Mouse (Mus musculus): ENCODE data around the gene Svs4. TPM values are rescaled to one million over a fixed set of nuclear protein-coding genes. Genes with fewer than 3 reads are reported as not detected.

Gene Svs4
- polyA plus RNA-seq (2012; rRNA removed): not detected in 2 replicates

GRCm38 (mm10) chr2:164278359-164278758, at the start of gene Svs4:
Svs4 (minus strand) TSS chr2:164278459.

DNA sequence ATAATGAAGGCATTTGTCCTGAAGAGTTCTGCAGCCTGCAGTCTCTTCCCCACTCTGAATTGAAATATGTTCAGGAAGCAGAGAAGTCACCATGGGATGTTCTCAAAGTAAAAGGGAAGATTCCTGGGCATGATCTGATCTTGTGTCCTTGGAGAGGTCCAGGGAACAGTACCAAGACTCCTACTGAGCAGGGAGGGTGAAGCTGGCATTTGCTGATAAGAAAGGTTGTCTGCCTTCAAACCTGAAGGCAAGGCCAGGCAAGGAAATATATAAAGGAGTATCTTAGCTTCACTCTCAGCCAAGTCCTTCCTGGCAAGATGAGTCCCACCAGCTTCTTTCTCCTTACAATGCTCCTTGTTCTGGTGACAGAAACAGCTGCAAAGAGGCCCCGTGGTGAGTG, 38.2 kb upstream of the Svs4 start, which contains the start of gene Svs6:
TSS of gene Svs6 (plus strand) at position 301 of the 400 bp plus-strand sequence.

GRCm38 (mm10) chr2:164288968-164289367, 10.7 kb upstream of the Svs4 start, which contains the start of gene Svs3a:
Svs3a (plus strand) TSS chr2:164289268.

GRCm38 (mm10) chr2:164256540-164256939, 21.7 kb downstream of the Svs4 start, which contains the start of gene Svs3b:
Svs3b (minus strand) TSS chr2:164256640.

GRCm38 (mm10) chr2:164238366-164238765, 39.9 kb downstream of the Svs4 start, which contains the start of gene Svs2:
Svs2 (minus strand) TSS chr2:164238466.

Other genes starting within 250 kb of the Svs4 start
- 11.5 and 12.1 TPM in 2 replicates for gene Stk4, start 208.1 kb downstream of the Svs4 start, polyA plus RNA-seq (2012; rRNA removed)
- 10.0 and 12.8 TPM in 2 replicates for gene Tomm34, start 207.3 kb downstream of the Svs4 start, polyA plus RNA-seq (2012; rRNA removed)
- gene Kcns1, start 107.3 kb downstream of the Svs4 start, polyA plus RNA-seq (2012; rRNA removed): 0.01 TPM in 1 of 2 replicates, not detected in the other
- not detected in 2 replicates for gene Wfdc5, start 95.7 kb downstream of the Svs4 start, polyA plus RNA-seq (2012; rRNA removed)
- gene Wfdc12, start 87.9 kb downstream of the Svs4 start, polyA plus RNA-seq (2012; rRNA removed): not detected in 2 replicates
- not detected in 2 replicates for gene Wfdc15a, start 78.3 kb downstream of the Svs4 start, polyA plus RNA-seq (2012; rRNA removed)
- 0.12 TPM in 1 of 2 replicates, not detected in the other for gene Wfdc15b, start 56.8 kb downstream of the Svs4 start, polyA plus RNA-seq (2012; rRNA removed)
- not detected in 2 replicates for gene Svs2, start 40.0 kb downstream of the Svs4 start, polyA plus RNA-seq (2012; rRNA removed)
- gene Svs3b, start 21.8 kb downstream of the Svs4 start, polyA plus RNA-seq (2012; rRNA removed): not detected in 2 replicates
- not detected in 2 replicates for gene Svs3a, start 10.8 kb upstream of the Svs4 start, polyA plus RNA-seq (2012; rRNA removed)
- gene Svs6, start 38.3 kb upstream of the Svs4 start, polyA plus RNA-seq (2012; rRNA removed): not detected in 2 replicates
- gene Svs5, start 54.3 kb upstream of the Svs4 start, polyA plus RNA-seq (2012; rRNA removed): not detected in 2 replicates
- 8.6 and 9.0 TPM in 2 replicates for gene Slpi, start 110.6 kb upstream of the Svs4 start, polyA plus RNA-seq (2012; rRNA removed)
- 0.07 TPM in 1 of 2 replicates, not detected in the other for gene Rbpjl, start 124.7 kb upstream of the Svs4 start, polyA plus RNA-seq (2012; rRNA removed)
- gene Matn4, start 126.7 kb upstream of the Svs4 start, polyA plus RNA-seq (2012; rRNA removed): 0.06 and 0.24 TPM in 2 replicates
- 10.9 and 13.1 TPM in 2 replicates for gene Sdc4, start 165.4 kb upstream of the Svs4 start, polyA plus RNA-seq (2012; rRNA removed)
- gene Sys1, start 178.5 kb upstream of the Svs4 start, polyA plus RNA-seq (2012; rRNA removed): 13.3 and 16.2 TPM in 2 replicates
- gene Gm20458, start 182.5 kb upstream of the Svs4 start, polyA plus RNA-seq (2012; rRNA removed): 0.15 and 0.50 TPM in 2 replicates
- not detected in 2 replicates for gene Trp53tg5, start 195.3 kb upstream of the Svs4 start, polyA plus RNA-seq (2012; rRNA removed)
- gene Dbndd2, start 207.6 kb upstream of the Svs4 start, polyA plus RNA-seq (2012; rRNA removed): 5.0 and 5.1 TPM in 2 replicates
- 16.7 and 21.2 TPM in 2 replicates for gene Pigt, start 219.1 kb upstream of the Svs4 start, polyA plus RNA-seq (2012; rRNA removed)